Mouse (Mus musculus): ENCODE results near the gene Ttll2.
"Not testable (repeated sequence)": the region's sequence is repeated elsewhere in the genome, so short reads cannot be mapped to it uniquely, and the experiment has no call there.

The Ttll2 gene

GRCm38 (mm10) chr17:7352596-7352995, at the start of gene Ttll2:
Gene Ttll2, minus strand, starts transcription at chr17:7352696.
- DNase-seq = not testable (repeated sequence)

DNA sequence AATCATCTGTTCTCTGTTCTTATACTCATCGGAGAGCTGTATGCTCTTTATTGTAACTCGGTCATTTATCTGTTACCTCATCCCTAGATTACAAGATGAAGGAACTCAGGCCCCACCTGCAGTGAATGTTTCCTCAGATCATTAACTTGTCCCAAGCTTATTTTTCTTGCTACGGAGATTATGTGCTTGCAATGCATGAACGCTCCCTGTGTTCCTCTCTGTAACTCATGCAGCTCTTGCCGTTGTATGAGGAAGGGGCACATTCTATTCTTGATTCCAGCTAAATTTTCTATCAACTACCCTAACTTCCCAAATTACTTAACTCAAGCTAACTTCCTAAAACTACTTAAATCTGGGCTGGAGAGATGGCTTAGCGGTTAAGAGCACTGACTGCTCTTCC, 47.3 kb upstream of the Ttll2 start:
- DNase-seq = not testable (repeated sequence)

DNA sequence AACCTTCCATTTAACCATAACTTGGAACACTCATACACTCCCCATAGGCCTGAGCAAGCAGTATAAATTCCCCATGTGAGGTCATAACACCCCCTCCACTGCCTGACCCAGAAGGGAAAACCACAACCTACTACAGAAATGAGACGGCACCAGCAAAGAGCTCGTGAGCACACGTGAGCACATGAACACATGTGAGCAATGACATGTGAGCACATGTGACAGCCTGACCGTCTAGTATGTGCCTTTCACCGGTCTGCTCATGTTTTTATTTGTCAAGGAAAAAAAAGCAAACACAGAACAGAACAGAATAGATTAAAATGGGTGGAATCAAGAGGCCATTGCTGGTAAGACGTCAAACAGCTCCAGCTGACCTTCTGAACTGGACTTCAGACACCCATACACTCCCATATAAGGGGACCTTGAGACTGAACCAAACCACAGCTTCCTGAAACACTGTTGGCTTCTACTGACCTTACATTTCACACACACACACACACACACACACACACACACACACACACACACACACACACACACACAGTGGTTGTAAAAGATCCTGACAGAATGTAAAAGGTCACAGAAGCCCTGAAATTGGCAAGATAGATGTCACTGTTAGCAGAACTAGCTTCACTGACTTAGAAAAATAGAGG, 45.8 kb upstream of the Ttll2 start:
- peak; percentile 15 for DNase-seq

- not testable (repeated sequence) for DNase-seq
Observed at GRCm38 (mm10) chr17:7397079-7397478, 44.6 kb upstream of the Ttll2 start.

DNA sequence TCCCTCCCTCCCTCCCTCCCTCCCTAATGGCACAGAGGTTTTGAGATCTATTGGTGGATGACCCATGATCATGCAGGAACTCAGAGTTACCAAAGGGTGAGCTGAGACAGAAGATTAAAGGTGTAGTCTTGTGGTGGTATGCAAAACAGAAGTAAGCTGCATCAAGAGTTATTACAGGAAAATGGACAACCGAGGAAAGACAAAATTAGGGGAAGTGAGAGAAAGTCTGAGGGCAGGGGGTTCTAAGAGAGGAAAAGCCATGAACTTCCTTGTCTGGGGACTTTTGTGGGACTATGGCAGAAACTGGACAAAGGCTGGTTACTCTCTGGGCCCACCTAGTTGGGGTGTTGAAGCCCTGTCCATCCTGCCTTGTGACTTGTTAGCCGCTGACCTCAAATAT, 43.8 kb upstream of the Ttll2 start:
- not testable (repeated sequence) for DNase-seq

DNA sequence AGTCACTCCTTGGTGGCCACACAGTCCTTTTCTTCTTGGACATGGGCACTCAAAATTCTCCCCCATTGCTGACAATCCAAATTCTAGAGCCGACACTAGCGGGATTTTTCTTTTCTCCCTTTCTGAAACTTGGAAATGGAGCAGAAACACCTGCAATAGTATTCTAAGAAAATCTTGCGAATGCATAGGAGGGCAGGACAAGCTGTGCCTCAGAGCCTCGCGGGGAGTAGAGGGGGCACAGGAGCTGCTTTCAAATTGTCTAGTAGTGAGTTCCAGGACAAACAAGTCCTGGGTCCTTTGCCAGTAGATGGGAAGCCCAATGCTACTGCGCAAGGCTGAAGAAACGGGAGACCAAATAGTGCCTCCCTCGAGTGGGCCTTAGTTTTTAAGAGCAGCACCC, 43.2 kb upstream of the Ttll2 start:
- DNase-seq = not testable (repeated sequence)

DNA sequence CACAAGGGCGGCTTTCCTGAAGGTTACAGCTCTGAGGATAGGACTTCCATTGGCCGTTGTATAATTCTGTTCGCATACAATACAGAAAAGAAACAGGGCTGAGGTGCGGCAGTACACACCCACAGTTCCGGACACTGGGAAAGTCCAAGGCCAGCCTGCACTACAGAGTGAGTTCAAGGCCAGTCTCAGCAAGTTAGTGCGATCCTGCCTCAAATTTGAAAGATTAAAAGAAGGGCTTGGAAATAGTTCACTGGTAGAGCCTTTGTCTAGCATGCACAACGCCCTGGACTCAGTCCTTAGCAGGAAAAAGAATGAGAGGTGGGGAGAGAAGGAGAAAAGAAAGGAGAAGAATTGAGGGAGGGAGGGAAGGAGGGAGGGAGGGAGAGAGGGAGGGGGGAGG, 42.6 kb upstream of the Ttll2 start:
- not testable (repeated sequence) for DNase-seq

DNA sequence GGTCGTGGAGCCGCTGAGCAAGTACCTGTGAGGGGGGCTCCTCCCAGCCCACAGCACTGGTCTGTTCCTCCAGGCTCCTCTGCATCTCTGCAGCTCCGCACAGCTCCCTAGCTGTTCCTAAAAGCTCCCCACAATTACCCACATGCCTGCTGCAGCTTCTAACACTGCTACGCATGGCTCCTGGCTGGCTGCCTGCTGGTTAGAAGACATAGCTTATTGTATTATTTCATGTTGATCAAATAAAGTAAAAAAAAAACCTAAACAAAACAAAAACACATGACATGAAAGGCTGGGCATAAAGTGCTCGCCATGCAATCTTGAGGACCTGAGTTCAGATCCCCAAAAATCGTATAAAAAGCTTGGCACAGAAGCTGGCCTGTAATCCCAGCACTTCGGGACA, 37.4 kb upstream of the Ttll2 start:
- not testable (repeated sequence) for DNase-seq

DNA sequence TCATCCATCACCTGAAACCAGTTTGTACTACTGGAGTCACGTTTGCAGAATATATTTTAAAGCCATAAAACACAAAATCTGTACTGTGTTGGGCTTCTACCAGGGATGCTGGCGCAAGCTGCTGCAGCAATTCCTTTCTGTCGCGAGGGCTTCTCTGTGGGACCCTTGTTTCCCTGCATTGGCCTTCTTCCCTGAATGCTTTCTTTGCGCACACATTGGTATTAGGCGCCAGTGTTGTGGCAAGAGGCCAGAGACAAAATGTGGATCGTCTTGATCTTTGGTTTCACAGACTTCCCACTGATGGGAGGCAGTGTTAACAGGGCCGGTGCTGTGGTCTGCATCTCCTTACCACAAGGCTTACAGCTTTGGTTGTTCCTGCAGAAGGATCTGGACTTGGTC, 36.5 kb upstream of the Ttll2 start:
- DNase-seq = not testable (repeated sequence)

- DNase-seq = not testable (repeated sequence)
Observed at GRCm38 (mm10) chr17:7388341-7388957, 36.0 kb upstream of the Ttll2 start.

GRCm38 (mm10) chr17:7386016-7386415, 33.5 kb upstream of the Ttll2 start:
- DNase-seq = not testable (repeated sequence)

GRCm38 (mm10) chr17:7385364-7385763, 32.9 kb upstream of the Ttll2 start, which contains the start of gene Unc93a2:
Gene Unc93a2, minus strand, starts transcription at chr17:7385464.
- not testable (repeated sequence) for DNase-seq

GRCm38 (mm10) chr17:7383167-7384143, 31.0 kb upstream of the Ttll2 start:
- DNase-seq = not testable (repeated sequence)

- DNase-seq = not testable (repeated sequence)
Observed at GRCm38 (mm10) chr17:7382711-7383110, 30.2 kb upstream of the Ttll2 start.

- not testable (repeated sequence) for DNase-seq
Observed at GRCm38 (mm10) chr17:7377907-7378306, 25.4 kb upstream of the Ttll2 start.

DNA sequence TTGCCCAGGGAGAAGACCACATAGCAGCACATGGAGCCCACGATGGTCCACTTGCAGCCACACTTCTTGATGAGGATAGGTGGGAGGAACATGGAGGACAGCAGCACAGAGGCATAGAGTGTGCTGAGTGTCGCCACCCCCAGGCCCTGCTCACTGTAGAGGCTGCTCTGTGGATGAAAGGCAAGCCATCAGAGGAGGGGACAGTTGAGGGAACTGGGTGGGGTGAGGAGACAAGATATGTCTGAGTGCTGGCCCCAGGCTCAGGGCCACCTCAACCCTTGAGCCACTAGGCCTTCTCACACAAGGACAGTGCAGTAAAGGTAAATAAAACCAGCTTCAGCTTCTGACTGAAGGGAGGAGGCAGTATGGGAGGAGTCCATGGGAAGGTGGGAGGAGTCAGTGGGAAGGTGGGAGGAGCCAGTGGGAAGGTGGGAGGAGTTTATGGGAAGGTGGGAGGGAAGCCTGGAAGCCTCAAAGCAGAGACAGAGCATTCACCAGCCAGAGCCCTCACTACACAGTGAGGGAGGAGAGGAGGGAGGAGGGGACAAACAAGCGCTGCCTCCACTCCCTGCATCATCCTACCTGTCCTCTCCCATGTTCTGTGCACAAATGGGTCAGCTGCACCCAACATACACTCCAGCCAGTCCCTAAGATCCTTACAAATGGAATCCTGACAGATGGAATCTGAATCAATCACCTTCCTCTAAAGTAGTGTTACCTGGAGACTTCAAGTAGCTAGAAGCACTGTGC, 24.6 kb upstream of the Ttll2 start:
- DNase-seq = not testable (repeated sequence)

- DNase-seq = not testable (repeated sequence)
Observed at GRCm38 (mm10) chr17:7371879-7372278, 19.4 kb upstream of the Ttll2 start, which contains the start of gene Gm49630. Gene Gm49630, minus strand, starts transcription at chr17:7371979.

GRCm38 (mm10) chr17:7369401-7369800, 16.9 kb upstream of the Ttll2 start:
- DNase-seq = not testable (repeated sequence)

DNA sequence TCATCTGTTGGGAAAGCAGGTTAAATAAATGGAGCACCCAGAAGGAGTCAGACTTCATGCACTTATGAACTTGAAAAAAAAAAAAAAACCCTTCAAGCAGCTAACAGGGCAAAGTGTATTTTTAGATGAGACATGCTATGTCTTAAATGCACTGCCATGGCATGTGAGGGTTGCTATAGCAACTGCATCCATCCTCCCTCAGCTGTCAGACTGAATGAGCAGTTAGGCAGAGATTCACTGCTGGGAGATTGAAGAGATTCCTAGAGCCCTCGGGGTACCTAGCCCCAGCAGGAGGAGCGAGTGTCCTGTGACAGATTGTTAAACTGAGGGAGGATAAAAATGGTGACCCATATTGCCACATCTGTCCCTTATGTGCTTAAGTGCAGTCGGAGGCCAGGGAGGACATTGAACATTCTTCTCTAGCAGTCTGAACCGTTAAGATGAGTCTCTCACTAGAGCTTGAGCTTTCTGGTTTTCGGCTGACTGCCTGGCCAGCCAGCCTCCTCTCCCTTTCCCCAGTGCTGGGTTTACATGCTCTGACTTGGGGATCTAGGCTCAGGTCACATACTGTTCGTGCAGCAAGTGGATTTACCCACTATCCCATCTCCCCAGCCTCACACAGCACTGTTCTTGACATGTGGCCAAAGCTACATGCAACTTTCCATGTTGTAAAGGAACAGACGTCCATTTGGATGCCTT, 14.3 kb upstream of the Ttll2 start:
- not testable (repeated sequence) for DNase-seq

- not testable (repeated sequence) for DNase-seq
Observed at GRCm38 (mm10) chr17:7366265-7366664, 13.8 kb upstream of the Ttll2 start.

GRCm38 (mm10) chr17:7365615-7366014, 13.1 kb upstream of the Ttll2 start:
- not testable (repeated sequence) for DNase-seq

All from kidney, postnatal 10 days (tissue).